Mouse (Mus musculus) G1E (cell line): Measurements from ENCODE around the gene Npr1. TPM values are rescaled to one million over a fixed set of nuclear protein-coding genes. Genes with fewer than 3 reads are reported as not detected.

Source experiments
- ATAC-seq: 2 replicates; pipeline ENCODE4 v1.8.0; 2016; ENCODE audit warnings: mild to moderate bottlenecking; ENCODE audit not compliant: insufficient number of reproducible peaks, poor library complexity, low FRiP score, severe bottlenecking; ENCODE audit errors: extremely low read depth
- DNase-seq: peaks from one replicate; pipeline ENCODE4 v3.0.0; 2012; ENCODE audit warnings: low spot score
- H3K27me3 ChIP-seq: 2 replicates; pipeline ENCODE4 v1.6.1; 2012; ENCODE audit warnings: mild to moderate bottlenecking, low read length, inconsistent platforms; ENCODE audit not compliant: insufficient read depth
- H3K36me3 ChIP-seq: replicated peaks from 2 replicates; pipeline ENCODE3; 2012; ENCODE audit warnings: mild to moderate bottlenecking, inconsistent platforms
- H3K4me1 ChIP-seq: 2 replicates; pipeline ENCODE4 v1.6.1; 2012; ENCODE audit warnings: low read depth, low read length, inconsistent platforms, mixed read lengths; ENCODE audit not compliant: insufficient read depth
- H3K4me3 ChIP-seq: 2 replicates; pipeline ENCODE4 v1.5.1; 2012; ENCODE audit warnings: low read depth, mild to moderate bottlenecking, inconsistent platforms, low read length, moderate library complexity, mixed read lengths
- H3K9me3 ChIP-seq: replicated peaks from 2 replicates; pipeline ENCODE4 v1.6.1; 2012; ENCODE audit warnings: inconsistent platforms
- CTCF ChIP-seq: IDR thresholded peaks from 2 replicates; pipeline ENCODE4 v1.5.1; 2012; ENCODE audit warnings: low read depth, low read length, inconsistent platforms, mixed read lengths
- GATA1 ChIP-seq: IDR thresholded peaks from 2 replicates; pipeline ENCODE4 v1.6.1; 2012; ENCODE audit warnings: borderline replicate concordance, low read length, inconsistent platforms, mixed read lengths
- GATA2 ChIP-seq: IDR thresholded peaks from 2 replicates; pipeline ENCODE4 v1.6.1; 2012; ENCODE audit warnings: low read depth, low read length, inconsistent platforms, borderline replicate concordance
- POLR2AphosphoS5 ChIP-seq: IDR thresholded peaks from 2 replicates; pipeline ENCODE4 v1.6.1; 2012; ENCODE audit warnings: low read depth, low read length, inconsistent platforms; ENCODE audit not compliant: insufficient replicate concordance
- TAL1 ChIP-seq: conservative IDR thresholded peaks from 2 replicates; pipeline ENCODE4 v1.6.1; 2012; ENCODE audit warnings: low read depth, low read length, inconsistent platforms, mixed read lengths
- polyA plus RNA-seq: library from polyadenylated mRNA; stranded (reverse); fragments of >175 nt; gene quantifications from 2 replicates; pipeline ENCODE4 v1.2.3, GENCODE M21; 2012
- total RNA-seq, 2 experiments: library from RNA; stranded (forward) in 1 of 2; stranded (reverse) in 1 of 2; fragments of 200-1000 nt in 1 of 2; fragments of >200 nt in 1 of 2; fragmentation: Nextera tagmentation in 1 of 2; gene quantifications; 2 replicates each; pipeline ENCODE4 v1.2.3; 2014 to 2017

Gene Npr1
- total and polyA plus RNA-seq, 3 experiments: not detected

GRCm38 (mm10) chr3:90400993-90401392, 64.7 kb downstream of the Npr1 start:
- Histone ChIP-seq H3K36me3 (peaks cover 94% of the 10 kb centered on the region), H3K4me1 (no peaks in the 10 kb centered on the region)
- ATAC-seq: no peak

More at GRCm38 (mm10) chr3:90400993-90401392, 64.7 kb downstream of the Npr1 start:
- Histone ChIP-seq H3K27me3 (no peaks in the 10 kb centered on the region), H3K9me3 (no peaks in the 10 kb centered on the region), H3K4me3 (no peak overlapping the region)
- DNase-seq: no peak
- TF ChIP-seq GATA2 (no peak), TAL1 (no peak), GATA1 (no peak), CTCF (no peak), POLR2AphosphoS5 (no peak)

Other genes with a start within 250 kb of the Npr1 start
Only the 20 nearest of the 24 such genes appear.
- gene Crtc2, start 211.7 kb downstream of the Npr1 start, total RNA-seq (2014; fragmentation: Nextera tagmentation): 51.8 and 67.0 TPM in 2 replicates
- gene Crtc2, start 211.7 kb downstream of the Npr1 start, total RNA-seq (2017): 6.4 and 9.6 TPM in 2 replicates
- gene Crtc2, start 211.7 kb downstream of the Npr1 start, polyA plus RNA-seq: 58.5 and 68.9 TPM in 2 replicates
- gene Dennd4b, start 200.7 kb downstream of the Npr1 start, total RNA-seq (2014; fragmentation: Nextera tagmentation): 42.3 and 68.2 TPM in 2 replicates
- 9.8 and 15.2 TPM in 2 replicates for gene Dennd4b, start 200.7 kb downstream of the Npr1 start, total RNA-seq (2017)
- gene Dennd4b, start 200.7 kb downstream of the Npr1 start, polyA plus RNA-seq: 73.7 and 105 TPM in 2 replicates
- 176 and 211 TPM in 2 replicates for gene Gatad2b, start 172.7 kb downstream of the Npr1 start, total RNA-seq (2014; fragmentation: Nextera tagmentation)
- 15.2 and 19.1 TPM in 2 replicates for gene Gatad2b, start 172.7 kb downstream of the Npr1 start, total RNA-seq (2017)
- 5.1 and 6.8 TPM in 2 replicates for gene Gatad2b, start 172.7 kb downstream of the Npr1 start, polyA plus RNA-seq
- gene Slc27a3, start 75.9 kb downstream of the Npr1 start, total RNA-seq (2014; fragmentation: Nextera tagmentation): 0.73 and 1.3 TPM in 2 replicates
- gene Slc27a3, start 75.9 kb downstream of the Npr1 start, total RNA-seq (2017): 2.7 and 2.9 TPM in 2 replicates
- 2.9 and 3.0 TPM in 2 replicates for gene Slc27a3, start 75.9 kb downstream of the Npr1 start, polyA plus RNA-seq
- 36.7 and 47.0 TPM in 2 replicates for gene Ints3, start 32.2 kb downstream of the Npr1 start, total RNA-seq (2014; fragmentation: Nextera tagmentation)
- 32.5 and 36.2 TPM in 2 replicates for gene Ints3, start 32.2 kb downstream of the Npr1 start, total RNA-seq (2017)
- 28.2 and 30.8 TPM in 2 replicates for gene Ints3, start 32.2 kb downstream of the Npr1 start, polyA plus RNA-seq
- 92.4 and 100 TPM in 2 replicates for gene Ilf2, start 10.3 kb upstream of the Npr1 start, total RNA-seq (2014; fragmentation: Nextera tagmentation)
- gene Ilf2, start 10.3 kb upstream of the Npr1 start, total RNA-seq (2017): 168 and 181 TPM in 2 replicates
- 15.4 and 21.3 TPM in 2 replicates for gene Ilf2, start 10.3 kb upstream of the Npr1 start, polyA plus RNA-seq
- 58.0 and 61.9 TPM in 2 replicates for gene Snapin, start 25.2 kb upstream of the Npr1 start, total RNA-seq (2014; fragmentation: Nextera tagmentation)
- 42.5 and 46.2 TPM in 2 replicates for gene Snapin, start 25.2 kb upstream of the Npr1 start, total RNA-seq (2017)
- 3.4 and 3.5 TPM in 2 replicates for gene Snapin, start 25.2 kb upstream of the Npr1 start, polyA plus RNA-seq
- 78.6 and 89.8 TPM in 2 replicates for gene Chtop, start 43.6 kb upstream of the Npr1 start, total RNA-seq (2014; fragmentation: Nextera tagmentation)
- gene Chtop, start 43.6 kb upstream of the Npr1 start, total RNA-seq (2017): 133 and 135 TPM in 2 replicates
- 97.0 and 110 TPM in 2 replicates for gene Chtop, start 43.6 kb upstream of the Npr1 start, polyA plus RNA-seq
- 26.6 and 38.4 TPM in 2 replicates for gene S100a1, start 48.5 kb upstream of the Npr1 start, total RNA-seq (2014; fragmentation: Nextera tagmentation)
- 40.8 and 42.9 TPM in 2 replicates for gene S100a1, start 48.5 kb upstream of the Npr1 start, total RNA-seq (2017)
- 2.6 and 5.1 TPM in 2 replicates for gene S100a1, start 48.5 kb upstream of the Npr1 start, polyA plus RNA-seq
- 22.9 and 25.3 TPM in 2 replicates for gene S100a13, start 48.6 kb upstream of the Npr1 start, total RNA-seq (2014; fragmentation: Nextera tagmentation)
- 67.3 and 70.2 TPM in 2 replicates for gene S100a13, start 48.6 kb upstream of the Npr1 start, total RNA-seq (2017)
- 1.8 and 2.4 TPM in 2 replicates for gene S100a13, start 48.6 kb upstream of the Npr1 start, polyA plus RNA-seq
- not detected in 2 replicates for gene S100a14, start 61.0 kb upstream of the Npr1 start, total RNA-seq (2014; fragmentation: Nextera tagmentation)
- gene S100a14, start 61.0 kb upstream of the Npr1 start, total RNA-seq (2017): 0.12 TPM in 1 of 2 replicates, not detected in the other
- gene S100a14, start 61.0 kb upstream of the Npr1 start, polyA plus RNA-seq: not detected in 2 replicates
- not detected in 2 replicates for gene S100a16, start 71.4 kb upstream of the Npr1 start, total RNA-seq (2014; fragmentation: Nextera tagmentation)
- gene S100a16, start 71.4 kb upstream of the Npr1 start, total RNA-seq (2017): not detected in 2 replicates
- not detected in 2 replicates for gene S100a16, start 71.4 kb upstream of the Npr1 start, polyA plus RNA-seq
- gene S100a3, start 94.7 kb upstream of the Npr1 start, total RNA-seq (2014; fragmentation: Nextera tagmentation): not detected in 2 replicates
- 0.12 and 0.22 TPM in 2 replicates for gene S100a3, start 94.7 kb upstream of the Npr1 start, total RNA-seq (2017)
- not detected in 2 replicates for gene S100a3, start 94.7 kb upstream of the Npr1 start, polyA plus RNA-seq
- not detected in 2 replicates for gene S100a2, start 124.4 kb upstream of the Npr1 start, total RNA-seq (2014; fragmentation: Nextera tagmentation)
- gene S100a2, start 124.4 kb upstream of the Npr1 start, total RNA-seq (2017): not detected in 2 replicates
- gene S100a2, start 124.4 kb upstream of the Npr1 start, polyA plus RNA-seq: not detected in 2 replicates
- not detected in 2 replicates for gene Gm42674, start 136.0 kb upstream of the Npr1 start, total RNA-seq (2014; fragmentation: Nextera tagmentation)
- not detected in 2 replicates for gene Gm42674, start 136.0 kb upstream of the Npr1 start, total RNA-seq (2017)
- gene Gm42674, start 136.0 kb upstream of the Npr1 start, polyA plus RNA-seq: not detected in 2 replicates
- gene S100a4, start 137.9 kb upstream of the Npr1 start, total RNA-seq (2014; fragmentation: Nextera tagmentation): not detected in 2 replicates
- 0.64 TPM in 1 of 2 replicates, not detected in the other for gene S100a4, start 137.9 kb upstream of the Npr1 start, total RNA-seq (2017)
- gene S100a4, start 137.9 kb upstream of the Npr1 start, polyA plus RNA-seq: not detected in 2 replicates
- gene S100a5, start 142.7 kb upstream of the Npr1 start, total RNA-seq (2014; fragmentation: Nextera tagmentation): not detected in 2 replicates
- gene S100a5, start 142.7 kb upstream of the Npr1 start, total RNA-seq (2017): not detected in 2 replicates
- gene S100a5, start 142.7 kb upstream of the Npr1 start, polyA plus RNA-seq: not detected in 2 replicates
- not detected in 2 replicates for gene S100a6, start 147.0 kb upstream of the Npr1 start, total RNA-seq (2014; fragmentation: Nextera tagmentation)
- gene S100a6, start 147.0 kb upstream of the Npr1 start, total RNA-seq (2017): 0.35 TPM in 1 of 2 replicates, not detected in the other
- gene S100a6, start 147.0 kb upstream of the Npr1 start, polyA plus RNA-seq: not detected in 2 replicates
- not detected in 2 replicates for gene S100a7a, start 188.2 kb upstream of the Npr1 start, total RNA-seq (2014; fragmentation: Nextera tagmentation)
- not detected in 2 replicates for gene S100a7a, start 188.2 kb upstream of the Npr1 start, total RNA-seq (2017)
- not detected in 2 replicates for gene S100a7a, start 188.2 kb upstream of the Npr1 start, polyA plus RNA-seq
- gene S100a8, start 203.1 kb upstream of the Npr1 start, total RNA-seq (2014; fragmentation: Nextera tagmentation): 2.4 TPM in 1 of 2 replicates, not detected in the other
- not detected in 2 replicates for gene S100a8, start 203.1 kb upstream of the Npr1 start, total RNA-seq (2017)
- not detected in 2 replicates for gene S100a8, start 203.1 kb upstream of the Npr1 start, polyA plus RNA-seq